Mouse (Mus musculus) MEL (cell line): ENCODE results near the gene Cdh5.

Source experiments
- CHD2 ChIP-seq: IDR thresholded peaks from 2 replicates; pipeline ENCODE4 v1.6.1; 2011; ENCODE audit warnings: low read length, improper control_type of control experiment
- CTCF ChIP-seq, 3 experiments: IDR thresholded peaks in 2 of 3; conservative IDR thresholded peaks in 1 of 3; 2 replicates each; pipeline ENCODE4 v1.5.1; 2011 to 2012; ENCODE audit warnings: low read length in 3 of 3, low read depth in 2 of 3, mild to moderate bottlenecking in 2 of 3, improper control_type of control experiment in 1 of 3, inconsistent platforms in 1 of 3, mixed read lengths in 1 of 3, moderate library complexity in 1 of 3; ENCODE audit not compliant: control insufficient read depth in 1 of 3, insufficient read depth in 1 of 3, poor library complexity in 1 of 3, severe bottlenecking in 1 of 3
- POLR2A ChIP-seq, 2 experiments: IDR thresholded peaks; 2 replicates each; pipeline ENCODE4 v1.6.1; 2011 to 2012; ENCODE audit warnings: low read length in 2 of 2, mild to moderate bottlenecking in 2 of 2, control low read depth in 1 of 2, improper control_type of control experiment in 1 of 2, low read depth in 1 of 2, moderate library complexity in 1 of 2; ENCODE audit not compliant: control insufficient read depth in 1 of 2, insufficient read depth in 1 of 2, poor library complexity in 1 of 2
- RAD21 ChIP-seq: IDR thresholded peaks from 2 replicates; pipeline ENCODE4 v1.6.1; 2011; ENCODE audit warnings: mild to moderate bottlenecking, low read depth, low read length, improper control_type of control experiment
- TAL1 ChIP-seq: IDR thresholded peaks from 2 replicates; pipeline ENCODE4 v1.6.1; 2012; ENCODE audit warnings: mild to moderate bottlenecking, inconsistent platforms, low read length, moderate library complexity, mixed read lengths
- TCF12 ChIP-seq: IDR thresholded peaks from 2 replicates; pipeline ENCODE4 v1.6.1; 2014; ENCODE audit warnings: low read depth, mild to moderate bottlenecking, inconsistent platforms, low read length, improper control_type of control experiment, moderate library complexity
- USF2 ChIP-seq, 2 experiments: IDR thresholded peaks; 2 replicates each; pipeline ENCODE4 v1.6.1; 2011 to 2012; ENCODE audit warnings: improper control_type of control experiment in 2 of 2, low read length in 2 of 2, borderline replicate concordance in 1 of 2, inconsistent platforms in 1 of 2, low read depth in 1 of 2, mild to moderate bottlenecking in 1 of 2; ENCODE audit not compliant: insufficient read depth in 1 of 2
- ZNF384 ChIP-seq: IDR thresholded peaks from 2 replicates; pipeline ENCODE4 v1.6.1; 2012; ENCODE audit warnings: low read depth, mild to moderate bottlenecking, inconsistent platforms, low read length, improper control_type of control experiment

DNA sequence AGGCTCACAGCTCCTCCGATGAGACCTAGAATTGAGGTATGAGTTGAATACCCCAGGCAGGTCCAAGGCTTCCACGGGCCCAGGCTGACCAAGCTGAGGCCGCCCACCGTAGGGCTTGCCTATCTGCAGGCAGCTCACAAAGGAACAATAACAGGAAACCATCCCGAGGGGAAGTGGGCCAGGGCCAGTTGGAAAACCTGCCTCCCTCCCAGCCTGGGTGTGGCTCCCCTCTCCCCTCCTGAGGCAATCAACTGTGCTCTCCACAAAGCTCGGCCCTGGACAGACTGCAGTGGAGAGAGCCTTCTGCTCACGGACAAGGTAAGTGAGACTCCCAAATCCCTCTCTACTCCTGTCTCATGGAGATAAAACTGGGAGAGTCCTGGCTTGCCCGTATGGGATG is at the start of gene Cdh5:
- no peak for TF ChIP-seq CTCF (IDR thresholded peaks at IDR 0.05 in 2 of 3, conservative IDR thresholded peaks at IDR 0.05 in 1 of 3; ENCODE audit: control insufficient read depth in 1 of 3, insufficient read depth in 1 of 3, low read depth in 2 of 3, low read length in 3 of 3, poor library complexity in 1 of 3, severe bottlenecking in 1 of 3)
- no peak for TF ChIP-seq TCF12
- no peak for TF ChIP-seq ZNF384
- no peak for TF ChIP-seq USF2 (IDR thresholded peaks at IDR 0.05; ENCODE audit: borderline replicate concordance in 1 of 2, insufficient read depth in 1 of 2, low read depth in 1 of 2, low read length in 2 of 2)
- TF ChIP-seq TAL1, result no peak
- TF ChIP-seq CHD2, result no peak
- TF ChIP-seq POLR2A (IDR thresholded peaks at IDR 0.05; ENCODE audit: control insufficient read depth in 1 of 2, insufficient read depth in 1 of 2, low read depth in 1 of 2, low read length in 2 of 2, poor library complexity in 1 of 2), result no peak
- no peak for TF ChIP-seq RAD21
